Mouse (Mus musculus): Measurements from ENCODE around the gene Gm13889.

DNA sequence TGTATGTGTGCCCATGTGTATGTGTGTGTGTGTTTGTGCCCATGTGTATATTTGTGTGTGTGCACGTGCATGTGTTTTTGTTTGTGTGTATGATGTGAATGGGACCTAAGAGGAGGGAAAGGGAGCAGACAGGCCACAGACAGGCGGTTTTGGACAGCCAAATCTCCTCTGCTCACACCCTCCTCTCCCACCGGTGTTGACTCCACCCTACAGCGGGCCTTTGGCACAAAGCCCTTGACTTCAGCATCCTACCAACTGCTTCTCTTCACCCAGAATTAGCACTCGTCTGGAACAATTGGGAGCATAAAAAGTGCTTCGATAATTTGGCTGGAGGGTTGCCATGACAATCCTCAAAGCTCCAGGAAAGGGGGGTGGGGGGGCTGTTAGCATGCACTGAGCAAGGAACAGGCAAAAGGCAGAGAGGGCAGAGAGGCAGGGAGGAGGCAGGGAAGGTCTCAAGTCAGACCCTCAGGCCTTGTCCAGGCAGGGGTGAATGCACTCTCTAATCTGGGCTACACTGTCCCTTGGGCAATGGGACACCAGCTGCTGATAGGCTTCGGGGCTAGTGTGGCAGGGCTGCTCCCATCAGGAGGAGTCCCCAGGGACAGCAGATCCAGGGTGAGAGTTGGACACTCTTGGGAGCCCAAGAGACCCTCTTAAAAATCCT, 7.6 kb upstream of the Gm13889 start:
- no peak for TF ChIP-seq POLR2A (IDR thresholded peaks at IDR 0.05; ENCODE audit: extremely low read depth, insufficient read depth, low read length)
- no peak for TF ChIP-seq CTCF (IDR thresholded peaks at IDR 0.05; ENCODE audit: low read depth, low read length)
